Mouse (Mus musculus) heart, embryonic 11.5 days (tissue): ENCODE results near the gene Ror1. TPM values are rescaled to one million over a fixed set of nuclear protein-coding genes. Genes with fewer than 3 reads are reported as not detected.

Experiments used
- ATAC-seq: fragments of 200-750 bp; cut with Nextera tagmentation; replicated peaks from 2 replicates; pipeline ENCODE4 v1.8.0; 2017; ENCODE audit warnings: moderate library complexity; ENCODE audit not compliant: insufficient number of reproducible peaks, low FRiP score, low TSS enrichment
- H3K27ac ChIP-seq: fragments of 300-500 bp; sonication (generic); 2 replicates; pipeline ENCODE4 v1.5.1; 2014; ENCODE audit warnings: mild to moderate bottlenecking, low read depth, low read length
- H3K27me3 ChIP-seq: fragments of 300-500 bp; sonication (generic); 2 replicates; pipeline ENCODE4 v1.6.1; 2014; ENCODE audit warnings: mild to moderate bottlenecking, low read length, mixed read lengths; ENCODE audit not compliant: control insufficient read depth, insufficient read depth
- H3K36me3 ChIP-seq: fragments of 300-500 bp; sonication (generic); 2 replicates; pipeline ENCODE4 v1.6.1; 2014; ENCODE audit warnings: mild to moderate bottlenecking, low read length, moderate library complexity, mixed read lengths; ENCODE audit not compliant: control insufficient read depth, insufficient read depth
- H3K4me1 ChIP-seq: fragments of 300-500 bp; sonication (generic); 2 replicates; pipeline ENCODE4 v1.6.1; 2014; ENCODE audit warnings: low read length; ENCODE audit not compliant: control insufficient read depth, insufficient read depth
- H3K4me2 ChIP-seq: fragments of 300-500 bp; sonication (generic); 2 replicates; pipeline ENCODE4 v1.6.1; 2014; ENCODE audit warnings: mild to moderate bottlenecking, moderate library complexity
- H3K4me3 ChIP-seq: fragments of 300-500 bp; sonication (generic); 2 replicates; pipeline ENCODE4 v1.5.1; 2014; ENCODE audit warnings: low read depth, low read length
- H3K9ac ChIP-seq: fragments of 300-500 bp; sonication (generic); 2 replicates; pipeline ENCODE4 v1.6.1; 2014; ENCODE audit warnings: mild to moderate bottlenecking, low read depth, low read length, moderate library complexity
- H3K9me3 ChIP-seq: fragments of 300-500 bp; sonication (generic); replicated peaks from 2 replicates; pipeline ENCODE4 v1.6.1; 2016; ENCODE audit warnings: low read length; ENCODE audit not compliant: control insufficient read depth
- WGBS: fragments of 180-500 bp; shearing (Covaris S2); extraction: QIAGEN DNeasy Blood & Tissue Kit; methylation state at CpG from one replicate; pipeline ENCODE4 v1.1.7; 2014; ENCODE audit not compliant: insufficient replicate concordance; 5-methylcytosine and 5-hydroxymethylcytosine counted together
- polyA plus RNA-seq: library from polyadenylated mRNA; unstranded; fragments of >200 nt; fragmentation: Nextera tagmentation; extraction: Ambion mirVana; gene quantifications from 2 replicates; pipeline ENCODE4 v1.2.1, GENCODE M21; 2014

Gene Ror1
- polyA plus RNA-seq, 1 experiment from 2014 or later, result 7.3 TPM

DNA sequence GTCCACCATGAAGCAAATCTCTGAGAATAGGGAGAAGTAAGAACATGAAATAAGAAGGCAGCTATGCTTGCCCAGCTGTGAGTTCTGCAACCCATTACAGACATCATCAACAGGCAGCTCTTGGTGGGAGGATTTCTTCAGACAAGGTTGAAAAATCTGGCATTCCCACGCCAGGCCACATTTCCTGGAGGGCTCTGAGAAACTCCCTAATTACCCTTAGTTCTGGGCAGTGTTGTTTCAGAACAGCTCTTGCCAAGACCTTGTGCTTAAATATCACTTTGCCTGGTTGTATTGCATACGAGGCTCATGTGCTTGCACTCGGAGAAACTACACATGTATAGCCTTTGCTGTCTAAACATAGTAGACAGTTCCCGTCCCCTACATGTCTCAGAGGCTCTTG is 211.8 kb downstream of the Ror1 start:
- WGBS, result 63% methylated on average over 4 of the region's 4 CpGs
- no peaks in the 10 kb centered on the region for H3K4me1 ChIP-seq
- H3K27me3 ChIP-seq, result peaks cover 9% of the 10 kb centered on the region
- no peak overlapping the region for H3K9ac ChIP-seq
- ATAC-seq, result no peak
- no peak overlapping the region for H3K4me2 ChIP-seq
- H3K27ac ChIP-seq, result no peak overlapping the region
- no peaks in the 10 kb centered on the region for H3K36me3 ChIP-seq
- H3K9me3 ChIP-seq, result no peaks in the 10 kb centered on the region
- no peak overlapping the region for H3K4me3 ChIP-seq

DNA sequence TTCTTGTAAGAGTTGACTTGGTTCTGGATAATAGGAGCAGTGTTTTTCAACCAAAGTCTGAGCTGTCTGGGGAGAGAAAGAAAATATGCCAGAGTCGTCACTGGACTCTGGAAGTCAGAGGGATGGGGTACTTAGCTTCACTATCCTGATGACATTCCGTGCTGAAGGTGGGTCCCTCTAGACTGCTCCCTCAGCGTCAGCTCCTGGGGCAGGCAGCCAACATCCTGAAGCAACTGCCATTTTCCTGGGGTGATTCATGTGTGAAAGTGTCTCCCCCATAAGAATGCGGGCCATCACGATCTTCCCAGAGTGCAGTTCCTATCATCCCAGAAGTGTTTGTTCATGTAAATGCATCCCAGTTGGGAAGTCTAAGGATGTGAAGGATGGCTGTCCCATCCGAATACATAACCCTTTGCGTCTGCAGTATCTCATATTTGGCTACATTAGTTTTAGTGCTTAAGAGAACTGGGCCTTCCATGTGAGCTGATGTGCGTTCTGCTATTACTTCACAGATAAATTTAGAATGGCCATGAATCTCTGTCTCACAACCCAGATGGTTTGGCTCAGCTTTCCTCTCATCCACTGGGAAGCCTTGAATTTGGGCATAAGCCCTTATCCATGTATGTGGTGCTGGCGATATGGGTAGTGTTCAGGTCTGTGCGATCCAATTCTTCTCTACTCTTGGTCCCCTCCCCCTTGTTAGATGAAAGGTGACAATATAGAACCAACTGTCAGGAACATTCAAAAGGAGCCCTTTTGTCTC is 216.4 kb downstream of the Ror1 start:
- Histone ChIP-seq H3K27ac (no peak overlapping the region), H3K9me3 (no peaks in the 10 kb centered on the region), H3K36me3 (no peaks in the 10 kb centered on the region), H3K4me1 (no peaks in the 10 kb centered on the region), H3K9ac (no peak overlapping the region), H3K4me2 (no peak overlapping the region), H3K27me3 (peaks cover 7% of the 10 kb centered on the region), H3K4me3 (no peak overlapping the region)
- no peak for ATAC-seq
- 80% methylated on average over 10 of the region's 10 CpGs for WGBS

DNA sequence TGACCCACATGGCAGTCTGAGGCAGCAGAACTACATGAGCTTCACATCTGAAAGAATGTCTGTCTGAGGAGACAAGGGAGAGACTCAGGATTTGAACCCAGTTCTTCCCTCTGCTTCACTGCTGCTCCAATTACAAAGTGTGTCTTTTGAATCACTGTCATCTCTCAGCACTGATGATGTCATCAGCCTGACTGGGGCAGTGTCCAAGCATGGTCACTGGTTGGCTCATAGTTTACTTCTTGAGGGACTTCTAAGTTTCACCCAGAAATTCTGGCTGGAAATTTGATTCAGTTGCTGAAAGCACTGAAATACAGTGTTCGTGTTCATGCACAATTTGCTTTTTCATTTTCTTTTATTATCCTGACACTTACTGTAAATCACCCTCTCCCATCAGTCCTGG is 219.5 kb downstream of the Ror1 start:
- no peaks in the 10 kb centered on the region for H3K4me1 ChIP-seq
- H3K27ac ChIP-seq, result no peak overlapping the region
- H3K9ac ChIP-seq, result no peak overlapping the region
- 69% methylated on average over 1 of the region's 1 CpGs for WGBS
- no peak for ATAC-seq
- no peaks in the 10 kb centered on the region for H3K36me3 ChIP-seq
- no peaks in the 10 kb centered on the region for H3K27me3 ChIP-seq
- H3K4me2 ChIP-seq, result no peak overlapping the region
- no peak overlapping the region for H3K4me3 ChIP-seq
- 0 out of 2 replicates have a peak, but pooled peaks cover 3% of the 10 kb centered on the region for H3K9me3 ChIP-seq

DNA sequence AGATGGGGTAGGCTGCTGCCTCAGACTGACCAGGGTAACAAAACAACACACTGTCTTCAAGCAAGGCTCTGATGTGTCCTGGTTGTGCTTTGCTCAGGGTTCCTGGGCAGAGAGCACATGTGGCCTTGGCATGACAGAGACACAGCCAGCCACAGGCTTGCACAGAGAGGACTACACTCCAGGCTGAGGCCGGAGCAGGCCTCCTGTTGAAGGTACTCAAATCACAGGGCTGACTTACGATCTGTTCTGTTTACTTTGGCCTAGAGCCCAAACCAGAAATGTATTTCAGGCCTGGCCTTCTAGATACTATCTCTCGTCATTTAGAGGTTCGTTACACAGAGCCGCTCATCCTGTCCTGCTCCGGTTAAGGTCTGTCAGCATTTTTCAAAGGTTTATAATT is 226.2 kb downstream of the Ror1 start:
- H3K27ac ChIP-seq, result no peak overlapping the region
- H3K9ac ChIP-seq, result no peak overlapping the region
- 37% methylated on average over 6 of the region's 6 CpGs for WGBS

DNA sequence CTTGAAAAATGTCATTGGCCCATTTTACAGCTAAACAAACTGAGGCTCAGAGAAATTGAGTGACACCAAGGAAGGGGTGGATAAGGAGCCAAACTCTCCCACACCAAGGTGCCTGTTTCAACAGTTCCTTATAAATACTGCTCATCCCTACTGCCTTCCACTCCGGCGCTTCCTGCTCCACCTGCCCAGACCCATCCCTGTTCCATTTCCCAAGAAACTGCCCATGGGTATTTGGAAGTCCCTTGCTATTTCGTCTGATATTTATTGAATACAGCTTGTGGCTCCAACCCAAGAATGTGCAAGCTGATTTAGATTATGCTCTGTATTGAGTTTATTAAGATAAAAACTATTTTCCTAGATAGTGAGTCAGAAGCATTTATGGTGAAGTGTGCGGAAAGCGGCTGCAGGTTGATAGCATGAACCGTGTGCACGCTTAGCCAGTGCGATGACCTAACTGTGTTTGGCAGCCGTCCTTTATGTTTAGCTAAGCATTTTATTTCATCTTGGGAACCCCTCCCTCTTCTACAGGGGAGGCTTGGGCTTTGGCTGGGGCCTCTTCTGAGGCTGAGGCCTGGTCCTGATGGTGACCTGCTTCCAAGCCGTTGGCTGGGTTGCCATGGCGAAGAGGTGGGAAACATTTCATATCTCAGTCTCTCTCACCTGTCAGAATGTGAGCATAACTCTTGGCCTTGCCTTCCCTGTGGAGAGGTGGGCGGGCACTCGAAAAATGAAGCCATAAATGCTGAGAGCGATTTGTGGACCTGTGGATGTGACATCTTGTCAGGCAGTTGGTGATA is 229.3 kb downstream of the Ror1 start:
- no peaks in the 10 kb centered on the region for H3K9me3 ChIP-seq
- peaks cover 3% of the 10 kb centered on the region; the same call in 1 of the 2 replicates for H3K4me1 ChIP-seq
- no peak overlapping the region for H3K4me2 ChIP-seq
- H3K27ac ChIP-seq, result no peak overlapping the region
- H3K9ac ChIP-seq, result no peak overlapping the region
- no peak for ATAC-seq
- 72% methylated on average over 14 of the region's 14 CpGs for WGBS
- peaks cover 5% of the 10 kb centered on the region; the same call in 1 of the 2 replicates for H3K27me3 ChIP-seq
- no peak overlapping the region for H3K4me3 ChIP-seq
- H3K36me3 ChIP-seq, result no peaks in the 10 kb centered on the region

More for the DNA sequence above, 226.2 kb downstream of the Ror1 start:
- no peak; the same call in 1 of the 2 replicates for ATAC-seq
- no peaks in the 10 kb centered on the region for H3K36me3 ChIP-seq
- H3K4me1 ChIP-seq, result peaks cover 3% of the 10 kb centered on the region; the same call in 1 of the 2 replicates
- no peak overlapping the region for H3K4me3 ChIP-seq
- H3K9me3 ChIP-seq, result 0 out of 2 replicates have a peak, but pooled peaks cover 3% of the 10 kb centered on the region
- H3K4me2 ChIP-seq, result no peak overlapping the region
- H3K27me3 ChIP-seq, result no peaks in the 10 kb centered on the region

DNA sequence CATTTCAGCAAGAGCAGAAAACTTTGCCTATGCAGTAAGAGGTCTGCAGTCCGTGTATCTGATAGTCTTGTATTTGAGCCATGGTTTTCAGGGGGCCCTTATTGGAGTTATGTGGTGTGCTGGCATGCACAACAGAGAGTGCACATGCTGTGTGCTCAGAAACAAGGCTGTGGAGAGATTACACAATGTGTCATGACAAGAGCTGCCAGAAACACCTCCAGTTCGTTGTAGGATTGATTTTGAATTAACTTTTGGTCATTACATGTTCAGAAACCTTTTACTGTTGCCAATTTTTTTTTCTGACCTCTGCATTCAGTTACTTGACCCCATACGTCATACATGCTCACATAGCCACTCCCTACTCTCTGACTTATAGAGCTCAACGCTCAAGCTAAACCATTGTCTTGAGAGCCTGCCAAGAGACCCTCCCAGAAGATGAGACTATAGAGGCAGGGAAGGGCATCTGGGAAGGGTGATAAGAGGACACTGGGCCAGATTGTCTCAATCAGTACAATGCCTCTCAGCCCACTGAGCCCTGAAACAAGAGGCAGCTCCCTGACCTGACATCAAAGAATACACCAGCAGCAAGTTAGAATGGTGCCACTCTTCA is 232.9 kb downstream of the Ror1 start:
- H3K36me3 ChIP-seq, result no peaks in the 10 kb centered on the region
- H3K27me3 ChIP-seq, result peaks cover 9% of the 10 kb centered on the region; the same call in 1 of the 2 replicates
- WGBS, result 47% methylated on average over 4 of the region's 4 CpGs
- ATAC-seq, result no peak
- H3K4me1 ChIP-seq, result no peaks in the 10 kb centered on the region
- H3K9me3 ChIP-seq, result no peaks in the 10 kb centered on the region
- H3K9ac ChIP-seq, result no peak overlapping the region
- H3K4me2 ChIP-seq, result no peak overlapping the region
- no peak overlapping the region for H3K27ac ChIP-seq
- H3K4me3 ChIP-seq, result no peak overlapping the region

DNA sequence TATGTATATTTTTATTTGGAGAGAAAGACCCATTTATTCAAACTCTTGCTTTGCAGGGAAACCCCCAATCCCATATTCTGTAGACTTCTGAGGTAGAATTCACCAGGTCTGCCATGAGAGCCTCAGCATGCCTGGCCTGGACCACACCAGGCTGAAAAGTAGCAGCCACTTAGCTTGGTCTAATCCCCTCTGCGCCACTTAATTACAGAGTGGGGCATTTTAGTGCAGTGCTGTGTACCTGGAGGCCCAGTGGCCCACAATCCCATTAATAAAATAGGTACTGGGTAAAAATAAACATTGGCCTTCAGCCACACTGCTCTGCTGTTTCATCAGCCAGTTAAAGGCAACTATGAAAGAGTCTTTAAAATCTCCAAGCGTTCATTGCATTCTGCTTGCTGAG is 239.6 kb downstream of the Ror1 start:
- Histone ChIP-seq H3K27ac (no peak overlapping the region), H3K4me2 (no peak overlapping the region), H3K9me3 (no peaks in the 10 kb centered on the region), H3K36me3 (no peaks in the 10 kb centered on the region), H3K27me3 (peaks cover 34% of the 10 kb centered on the region), H3K4me1 (no peaks in the 10 kb centered on the region), H3K9ac (no peak overlapping the region), H3K4me3 (no peak overlapping the region)
- no peak for ATAC-seq
- WGBS, result 82% methylated on average over 2 of the region's 2 CpGs

DNA sequence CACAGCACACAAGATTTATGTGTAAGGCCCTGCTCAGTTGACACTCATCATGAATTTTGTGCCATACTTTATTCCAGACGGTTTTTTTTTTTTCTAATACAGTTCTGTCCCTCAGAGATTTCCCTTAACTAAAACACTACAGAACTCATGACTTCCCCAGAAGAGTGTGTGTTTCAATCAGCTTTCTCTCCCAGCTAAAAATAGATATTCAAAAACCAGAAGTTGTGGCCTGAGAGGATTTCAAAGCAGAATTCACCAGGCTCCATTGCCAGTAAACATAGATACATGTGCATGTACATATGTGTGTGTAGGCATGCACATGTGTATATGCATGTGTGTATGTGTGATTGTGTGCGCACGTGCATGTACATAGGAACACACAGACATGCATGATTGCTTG is 252.2 kb downstream of the Ror1 start:
- no peak overlapping the region for H3K9ac ChIP-seq
- peaks cover 5% of the 10 kb centered on the region; the same call in 1 of the 2 replicates for H3K4me1 ChIP-seq
- no peak overlapping the region for H3K27ac ChIP-seq
- no peak overlapping the region for H3K4me2 ChIP-seq
- no peaks in the 10 kb centered on the region for H3K36me3 ChIP-seq
- 70% methylated on average over 3 of the region's 3 CpGs for WGBS
- peaks cover 39% of the 10 kb centered on the region for H3K27me3 ChIP-seq
- no peak for ATAC-seq
- no peak overlapping the region for H3K4me3 ChIP-seq
- no peaks in the 10 kb centered on the region for H3K9me3 ChIP-seq
